In the genomic region with DNA sequence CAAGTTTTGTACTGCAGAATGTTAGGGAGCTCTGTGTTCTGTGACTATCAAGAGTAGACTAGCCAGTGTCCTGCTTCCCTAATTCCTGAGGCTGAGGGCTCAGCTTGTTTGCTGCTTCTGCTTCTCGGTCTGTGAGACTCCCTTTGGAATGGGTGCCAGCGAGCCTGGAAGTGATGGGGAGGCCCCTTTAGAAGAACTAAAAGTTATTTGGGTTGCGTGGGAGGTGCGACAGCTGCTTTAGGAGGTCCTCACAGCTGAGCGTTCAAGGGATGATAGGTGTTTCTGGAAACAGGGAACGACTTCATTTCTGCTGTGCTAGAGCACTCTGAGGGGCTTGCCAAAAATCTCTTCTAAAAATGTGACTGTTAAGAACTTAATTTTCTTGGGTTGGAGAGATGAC, we compare ENCODE assay signal across 9 mouse cellular contexts.
DNase-seq lines count a peak whose midpoint lies in the region.
"Had no signal": no experiment of that assay in that cellular context is flagged by ENCODE, and none has a peak within 500 bp of the region (broad histone marks: within the 10 kb centered on the region; RNA-seq: fewer than 3 reads in every experiment).

No protein-coding gene starts in this region.

- DNase-seq in right cerebral cortex, adult 18-20 months, result peak; percentile 82
- DNase-seq in right cerebral cortex, postnatal 4 days, result no peak
- DNase-seq in frontal cortex, postnatal 36 days (ENCODE audit: low spot score in 2 of 2), result peak; percentile 68 to 75
- peak; percentile 75 to 79 for DNase-seq in left cerebral cortex, postnatal 14 days (ENCODE audit: low spot score in 2 of 2)
- peak; percentile 25 for DNase-seq in testis, postnatal 14 days (ENCODE audit: low spot score)
- no peak for DNase-seq in urinary bladder, postnatal 25 days (ENCODE audit: low spot score)
- DNase-seq in neural tube, embryonic 10.5 days (ENCODE audit: extremely low spot score, low spot score), result no peak
- DNase-seq: lung, adult 18-20 months; thymus, adult 2 months had no signal

- intact Hi-C loops in left cerebral cortex, postnatal 14 days (cut with DNase I), result no loop called here

Comparison
In these comparisons a context has a peak if more than half of its experiments do, and no peak if none do; other contexts are left out.
1. DNase-seq: peak in right cerebral cortex, adult 18-20 months (single experiment), frontal cortex, postnatal 36 days (2 of 2), left cerebral cortex, postnatal 14 days (2 of 2) and testis, postnatal 14 days (single experiment); none in right cerebral cortex, postnatal 4 days (single experiment), urinary bladder, postnatal 25 days (single experiment) and neural tube, embryonic 10.5 days (single experiment).